Mouse (Mus musculus) kidney, adult 8-10 months (tissue): ENCODE results near the gene Avil.

Source experiments
- DNase-seq, 2 experiments: peaks; one replicate each; pipeline ENCODE4 v3.0.0; 2022

Avil gene

DNA sequence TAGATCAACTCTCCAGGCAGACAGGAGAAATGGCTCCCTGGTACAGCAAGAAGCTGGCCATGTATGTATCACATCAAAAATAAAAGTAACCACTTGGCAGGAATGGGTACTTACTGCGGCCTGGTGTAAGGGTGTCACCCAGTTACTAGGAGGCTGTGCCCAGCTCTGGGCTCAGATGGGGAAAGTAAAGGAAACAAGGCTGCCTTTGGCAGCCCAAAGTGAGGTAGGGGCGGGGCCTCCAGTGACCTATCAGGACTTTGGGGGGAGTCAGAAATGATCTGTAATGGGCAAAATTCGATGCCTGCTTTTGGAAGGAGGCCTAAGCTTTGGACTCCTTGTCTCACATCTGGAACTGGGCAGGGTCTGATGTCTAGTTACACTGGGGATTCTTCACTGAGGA lies 18.8 kb upstream of the Avil start:
- DNase-seq: no peak

DNA sequence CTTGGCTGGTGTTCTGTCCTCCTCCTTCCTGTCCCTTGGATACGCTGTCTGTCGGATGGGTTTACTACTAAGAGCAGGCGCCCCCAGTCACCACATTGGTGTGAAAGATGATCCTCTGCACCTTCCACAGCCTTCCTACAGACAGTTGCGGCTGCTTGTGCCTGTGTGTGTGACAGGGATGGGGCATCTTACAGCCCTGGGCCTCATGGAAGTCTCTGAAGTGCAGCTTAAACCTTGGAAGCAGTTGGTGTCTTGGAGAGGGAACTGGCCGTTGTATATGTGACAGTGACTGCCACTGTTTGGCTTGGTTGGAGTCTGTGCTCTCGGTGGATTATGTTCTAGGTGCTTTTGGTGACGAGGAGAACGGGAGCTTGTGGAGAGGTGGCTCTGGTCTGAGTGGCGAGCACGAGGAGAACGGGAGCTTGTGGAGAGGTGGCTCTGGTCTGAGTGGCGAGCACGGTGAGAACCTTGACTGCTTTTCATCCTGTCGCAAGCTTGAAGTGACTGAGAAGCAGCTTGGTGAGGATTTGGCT lies 17.2 kb upstream of the Avil start:
- no peak for DNase-seq

DNA sequence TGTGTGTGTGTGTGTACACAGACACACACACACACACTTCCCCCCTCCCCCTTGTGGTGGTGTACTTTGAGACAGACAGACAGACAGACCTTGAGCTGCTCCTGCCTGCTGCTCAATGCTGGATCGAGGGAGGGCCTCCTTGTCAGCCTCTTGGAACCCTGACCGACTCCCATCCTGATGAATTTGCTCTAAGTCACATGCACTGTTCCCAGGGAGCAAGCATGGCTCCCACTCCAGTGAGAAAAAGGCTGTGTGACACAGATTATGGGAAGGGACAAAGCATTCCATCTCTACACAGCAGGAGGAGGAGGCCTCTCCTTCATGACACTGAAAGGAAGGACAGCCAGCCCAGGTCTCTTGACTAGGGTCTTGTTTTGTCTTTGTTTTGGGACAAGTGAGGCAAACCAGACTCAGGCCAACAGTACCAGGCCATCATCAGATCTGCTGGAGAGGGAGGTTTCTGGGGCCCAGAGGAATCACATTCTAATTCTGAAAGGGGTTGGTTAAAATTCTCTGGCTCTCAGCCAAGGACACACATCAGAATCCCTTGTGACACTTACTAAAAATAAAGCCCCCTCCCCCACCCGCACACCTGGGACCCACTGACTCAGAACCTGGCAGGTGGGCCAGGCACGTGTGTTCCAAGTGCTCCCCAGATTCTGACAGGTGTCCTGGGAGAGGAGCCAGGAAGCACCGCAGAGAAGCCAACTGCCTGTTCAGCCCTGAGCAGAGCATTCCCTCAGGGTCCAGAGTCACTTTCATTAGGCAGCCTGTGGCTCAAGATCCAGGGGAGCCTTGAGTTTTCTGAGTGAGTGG lies 16.1 kb upstream of the Avil start:
- peak in 1 of 2 experiments; percentile 70 for DNase-seq

DNA sequence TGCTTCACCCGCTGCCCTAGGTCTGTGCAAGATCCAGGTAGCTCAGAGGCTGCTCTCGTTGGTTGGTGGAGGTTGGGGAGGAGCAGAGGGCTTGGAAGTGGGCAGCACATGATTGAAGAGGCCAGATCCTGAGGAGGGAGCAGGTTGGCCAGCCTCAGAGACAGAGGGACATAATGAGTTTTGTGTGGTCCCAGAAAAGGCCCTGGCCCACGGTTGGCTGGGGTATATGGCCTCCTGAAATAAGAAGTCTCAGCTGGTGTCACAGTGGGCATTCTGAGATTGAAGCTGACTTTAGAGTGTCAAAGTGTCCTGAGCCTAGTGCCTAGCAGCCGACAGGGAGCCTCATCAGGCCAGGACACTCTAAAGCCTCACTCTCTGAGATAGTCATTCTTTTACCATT lies 15.4 kb upstream of the Avil start:
- no peak for DNase-seq

- DNase-seq: no peak
Observed at GRCm38 (mm10) chr10:126985579-126985978, 14.9 kb upstream of the Avil start.

DNA sequence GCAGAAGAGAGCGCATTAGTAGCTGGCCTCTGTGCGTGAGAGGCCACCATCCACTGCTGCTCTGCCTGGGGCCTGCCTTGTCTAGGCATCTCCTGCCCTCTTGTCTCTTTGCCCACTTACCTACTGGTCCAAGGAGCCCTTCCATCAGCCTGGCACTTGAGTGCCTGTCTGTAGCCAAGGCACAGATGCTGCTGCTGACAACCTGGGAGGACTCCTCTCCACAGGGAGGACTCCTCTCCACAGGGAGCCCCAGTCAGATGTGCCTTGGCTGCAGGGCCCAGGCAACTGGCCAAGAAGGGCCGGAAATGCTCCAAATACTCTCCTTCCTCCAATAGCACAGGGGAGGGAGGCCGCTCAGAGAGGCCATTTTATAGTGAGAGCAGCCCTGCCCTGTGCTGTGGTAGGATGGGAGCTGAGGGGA lies 14.0 kb upstream of the Avil start:
- DNase-seq: peak; percentile 86 to 87

- DNase-seq: no peak
Observed at GRCm38 (mm10) chr10:126987183-126988118, 13.1 kb upstream of the Avil start.

DNA sequence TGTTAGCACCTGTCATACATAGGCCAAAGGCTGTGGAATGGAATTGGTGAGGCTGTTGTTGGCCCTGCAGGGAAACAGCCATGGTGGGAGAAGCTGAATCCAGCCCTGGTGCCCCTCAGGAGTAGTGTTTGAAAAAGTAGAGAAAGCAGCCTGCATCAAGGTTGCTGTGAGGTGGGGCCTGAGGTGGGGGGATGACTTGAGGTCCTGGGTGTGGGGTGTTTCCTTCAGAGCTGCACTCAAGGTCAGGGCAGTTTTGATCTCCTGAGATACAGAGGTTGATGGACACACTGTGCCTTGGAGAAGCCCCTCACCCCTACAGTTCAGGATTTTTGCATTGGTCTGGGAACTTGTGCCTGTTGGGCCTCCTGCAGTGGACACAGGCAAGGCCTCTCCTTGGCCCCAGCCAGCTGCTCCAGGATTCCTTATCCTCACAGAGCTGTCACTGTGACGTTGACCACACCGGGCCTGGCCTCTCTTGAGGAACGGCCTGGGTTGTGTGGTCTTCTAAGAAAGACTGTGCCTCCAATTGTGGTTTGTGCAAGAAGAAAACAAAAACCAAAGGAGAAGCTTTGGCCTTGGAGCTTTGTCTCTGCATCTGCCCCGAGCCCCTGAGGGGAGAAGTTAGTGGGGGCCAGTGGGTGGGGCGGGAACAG lies 11.9 kb upstream of the Avil start:
- DNase-seq: no peak

- DNase-seq: peak; percentile 83 to 90
Observed at GRCm38 (mm10) chr10:126990313-126991056, 10.0 kb upstream of the Avil start.

GRCm38 (mm10) chr10:126991676-126992075 lies 8.8 kb upstream of the Avil start:
- DNase-seq: no peak

DNA sequence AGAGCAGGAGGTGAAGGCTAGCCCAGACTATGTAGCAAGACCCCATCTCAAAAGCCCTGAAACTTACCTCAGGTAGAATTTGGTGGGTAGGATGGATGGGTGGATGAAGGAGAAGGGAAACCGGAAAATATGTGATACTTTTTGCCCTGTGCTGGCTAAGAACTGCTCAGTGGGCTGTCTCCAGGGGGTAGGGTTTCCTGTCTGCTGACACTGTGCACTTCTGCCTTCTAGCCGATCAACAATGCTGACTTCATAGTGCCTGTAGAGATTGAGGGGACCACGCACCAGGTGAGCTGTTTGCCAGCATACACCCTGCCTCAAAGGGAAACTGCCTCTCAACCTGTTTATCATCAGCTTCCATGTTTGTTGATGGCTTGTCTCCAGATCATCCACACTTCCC lies 6.9 kb upstream of the Avil start:
- DNase-seq: no peak

DNA sequence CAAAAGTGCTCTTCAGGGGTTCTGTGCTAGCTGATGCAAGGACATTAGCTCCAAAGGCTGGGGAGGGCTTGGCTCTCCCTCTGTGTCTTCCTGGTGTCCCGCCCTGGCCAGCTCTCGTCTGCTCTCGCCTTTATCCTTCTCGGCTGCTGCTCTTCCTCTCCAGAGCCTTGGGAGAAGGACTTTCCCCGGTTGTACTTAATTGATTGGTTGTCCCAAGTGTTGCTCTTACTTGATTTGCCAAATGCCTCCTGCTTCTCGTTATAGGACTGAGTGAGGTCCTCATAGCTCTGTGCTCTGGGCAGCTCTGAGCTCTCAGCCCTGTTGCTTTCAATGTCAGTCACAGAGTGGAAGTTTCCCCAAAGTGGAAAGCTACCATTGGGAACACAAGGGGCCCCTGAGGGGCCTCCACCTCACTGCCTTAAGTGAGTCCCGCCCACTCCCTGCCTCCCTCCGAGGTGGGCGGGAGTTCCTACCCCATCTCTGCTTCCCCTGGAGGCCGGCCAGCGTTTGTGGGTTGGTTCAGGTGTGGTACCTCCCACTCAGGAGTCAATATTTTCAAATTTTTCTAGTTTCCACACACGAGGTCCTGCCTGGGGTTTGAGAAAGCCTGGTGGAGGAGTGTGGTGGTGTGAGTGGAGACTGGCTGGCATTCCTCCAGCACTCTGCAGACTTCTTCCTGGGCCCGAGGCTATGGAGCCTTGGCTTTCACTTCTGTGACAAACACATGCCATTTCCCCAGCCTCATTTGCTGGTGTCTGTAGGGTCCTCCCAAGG lies 3.0 kb upstream of the Avil start:
- DNase-seq: peak in 1 of 2 experiments; percentile 30

DNA sequence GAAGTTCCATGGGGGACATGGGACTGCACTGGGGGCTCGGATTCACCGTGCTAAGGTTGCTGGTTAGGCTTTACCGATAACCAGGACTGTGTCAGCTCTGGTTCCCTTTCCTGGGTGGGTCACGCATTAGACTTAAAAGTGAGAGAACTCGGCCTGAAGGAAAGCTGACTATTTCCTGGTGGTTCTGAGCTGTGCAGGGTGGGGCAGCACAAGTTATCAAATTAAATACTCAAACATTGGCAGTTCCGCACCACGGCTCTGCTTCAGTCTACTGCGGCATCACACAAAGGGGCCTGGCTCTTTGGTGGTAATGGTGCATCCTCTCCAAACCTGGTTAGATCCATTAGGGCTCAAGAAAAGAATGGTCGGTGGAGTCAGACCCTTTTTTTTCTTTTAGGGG lies 788 bp downstream of the Avil start:
- DNase-seq: no peak

DNA sequence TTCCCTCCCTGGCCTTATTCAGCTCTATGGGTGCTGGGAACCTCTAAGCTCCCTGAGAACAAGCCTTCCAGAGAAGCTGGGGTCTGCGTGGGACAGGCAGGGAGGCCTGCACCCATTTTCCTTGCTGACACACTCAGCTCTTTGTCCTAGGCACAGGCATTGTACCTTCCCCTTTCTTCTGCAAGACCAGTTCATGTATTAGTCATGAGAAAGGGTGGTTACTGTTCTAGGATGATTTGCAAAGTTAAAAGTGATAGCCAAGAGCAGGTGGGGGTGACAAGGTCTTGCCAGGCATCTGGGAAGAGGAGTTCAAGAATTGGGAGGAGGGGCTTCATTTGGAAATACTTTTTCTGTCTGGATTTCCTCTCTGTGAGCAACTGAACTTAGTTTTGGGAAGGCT lies 1.5 kb downstream of the Avil start:
- no peak for DNase-seq

- DNase-seq: no peak
Observed at GRCm38 (mm10) chr10:127002765-127003164, 2.3 kb downstream of the Avil start.

- no peak for DNase-seq
Observed at GRCm38 (mm10) chr10:127003334-127003733, 2.8 kb downstream of the Avil start.

DNA sequence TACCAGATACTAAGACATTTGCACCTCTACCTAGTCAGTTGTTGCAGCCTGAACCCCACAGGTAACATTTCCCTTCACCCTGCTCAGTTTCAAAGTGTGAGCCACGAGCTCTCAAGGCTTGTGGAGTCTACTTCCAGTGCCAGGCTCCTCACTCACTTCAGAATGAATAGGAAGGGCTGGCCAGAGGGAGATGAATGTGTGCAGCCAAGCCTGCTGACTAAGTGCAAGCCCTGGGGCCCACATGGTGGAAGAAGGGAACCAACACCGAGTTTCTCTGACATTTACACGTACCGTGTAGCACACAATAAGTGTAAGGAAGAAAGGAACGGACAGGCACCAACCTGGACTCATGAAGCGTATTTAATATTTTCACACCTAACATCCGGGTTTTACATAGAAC lies 3.3 kb downstream of the Avil start:
- DNase-seq: no peak

DNA sequence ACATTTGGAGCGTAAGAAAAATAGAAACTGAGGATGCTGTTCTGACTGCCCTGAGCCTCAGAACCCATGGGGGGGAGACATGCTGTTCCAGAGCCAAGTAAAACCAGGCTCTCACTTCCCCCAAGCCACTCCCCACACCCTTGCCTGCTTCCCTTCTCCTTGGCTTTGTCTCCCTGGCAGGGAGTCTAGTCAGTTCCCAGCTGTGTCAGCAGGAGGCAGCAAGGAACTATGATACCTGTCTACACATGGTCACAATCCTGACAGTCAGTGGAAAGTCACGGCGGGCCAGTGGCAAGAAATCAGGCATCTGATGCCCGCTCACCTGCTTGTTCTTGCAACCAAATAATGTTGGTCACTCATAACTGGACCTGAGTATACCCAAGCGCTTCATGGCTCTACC lies 16.0 kb downstream of the Avil start:
- DNase-seq: peak; percentile 45 to 76

- no peak for DNase-seq
Observed at GRCm38 (mm10) chr10:127017071-127017470, 16.6 kb downstream of the Avil start.

- DNase-seq: no peak
Observed at GRCm38 (mm10) chr10:127018422-127018821, 17.9 kb downstream of the Avil start.
